Mouse (Mus musculus) liver, embryonic 14.5 days (tissue): Measurements from ENCODE around the gene Serpina3i. TPM values are rescaled to one million over a fixed set of nuclear protein-coding genes. Genes with fewer than 3 reads are reported as not detected.

ENCODE experiments used
- ATAC-seq: fragments of 200-750 bp; cut with Nextera tagmentation; 2 replicates; pipeline ENCODE4 v1.8.0; 2017; ENCODE audit warnings: moderate number of reproducible peaks, mild to moderate bottlenecking, moderate library complexity; ENCODE audit not compliant: insufficient read depth
- DNase-seq, 3 experiments: peaks; one replicate each; pipeline ENCODE4 v3.0.0-alpha.2; 2012 to 2013; ENCODE audit warnings: low read depth in 3 of 3, low spot score in 3 of 3
- H3K27ac ChIP-seq: fragments of 300-500 bp; sonication (generic); 2 replicates; pipeline ENCODE4 v1.5.1; 2014; ENCODE audit warnings: moderate library complexity, mild to moderate bottlenecking, control low read depth, inconsistent platforms
- H3K27me3 ChIP-seq: fragments of 300-500 bp; sonication (generic); 2 replicates; pipeline ENCODE4 v1.6.1; 2014; ENCODE audit warnings: mild to moderate bottlenecking, low read length, moderate library complexity; ENCODE audit not compliant: control insufficient read depth, insufficient read depth
- H3K36me3 ChIP-seq: fragments of 300-500 bp; sonication (generic); replicated peaks from 2 replicates; pipeline ENCODE4 v1.6.1; 2014; ENCODE audit warnings: low read depth; ENCODE audit not compliant: control insufficient read depth, insufficient read depth
- H3K4me1 ChIP-seq, 2 experiments: fragments of 200-500 bp in 1 of 2; fragments of 300-500 bp in 1 of 2; sonication (generic) in 1 of 2; replicated peaks; 2 replicates each; pipeline ENCODE4 v1.6.1; 2012 to 2014; ENCODE audit warnings: antibody characterized with exemption in 1 of 2, inconsistent platforms in 1 of 2, low read length in 1 of 2; ENCODE audit not compliant: control insufficient read depth in 2 of 2, insufficient read depth in 2 of 2
- H3K4me2 ChIP-seq: fragments of 300-500 bp; sonication (generic); 2 replicates; pipeline ENCODE4 v1.6.1; 2014; ENCODE audit warnings: low read depth, mild to moderate bottlenecking, control low read depth, moderate library complexity
- H3K4me3 ChIP-seq, 2 experiments: fragments of 200-500 bp in 1 of 2; fragments of 300-500 bp in 1 of 2; sonication (generic) in 1 of 2; 2 replicates each; pipeline ENCODE4 v1.5.1; 2012 to 2014; ENCODE audit warnings: low read depth in 2 of 2, low read length in 2 of 2, mild to moderate bottlenecking in 2 of 2, control low read depth in 1 of 2, inconsistent platforms in 1 of 2, moderate library complexity in 1 of 2; ENCODE audit not compliant: insufficient read depth in 1 of 2
- H3K9ac ChIP-seq: fragments of 300-500 bp; sonication (generic); replicated peaks from 2 replicates; pipeline ENCODE4 v1.6.1; 2014; ENCODE audit warnings: mild to moderate bottlenecking, control low read depth, moderate library complexity
- H3K9me3 ChIP-seq: fragments of 300-500 bp; sonication (generic); 2 replicates; pipeline ENCODE4 v1.6.1; 2016; ENCODE audit warnings: low read length, mixed read lengths; ENCODE audit not compliant: control insufficient read depth
- CTCF ChIP-seq: IDR thresholded peaks from 2 replicates; pipeline ENCODE4 v1.5.1; 2016; ENCODE audit warnings: antibody characterized with exemption, low read depth, control low read depth
- EP300 ChIP-seq: IDR thresholded peaks from 2 replicates; pipeline ENCODE4 v1.6.1; 2016; ENCODE audit warnings: antibody characterized with exemption, low read depth
- WGBS: fragments of 180-500 bp; shearing (Covaris S2); extraction: QIAGEN DNeasy Blood & Tissue Kit; methylation state at CpG from one replicate; pipeline ENCODE4 v1.1.7; 2014; ENCODE audit not compliant: insufficient replicate concordance; 5-methylcytosine and 5-hydroxymethylcytosine counted together
- polyA plus RNA-seq, 2 experiments: library from polyadenylated mRNA; depleted of rRNA in 1 of 2; stranded (reverse) in 1 of 2; unstranded in 1 of 2; fragments of >200 nt; fragmentation: Nextera tagmentation in 1 of 2; extraction: Ambion mirVana in 1 of 2; gene quantifications; 2 replicates each; pipeline versions ENCODE4 v1.2.1 to v1.2.3; 2012 to 2014

Gene Serpina3i
- polyA plus RNA-seq, 2 experiments, result 0.06 to 0.27 TPM

DNA sequence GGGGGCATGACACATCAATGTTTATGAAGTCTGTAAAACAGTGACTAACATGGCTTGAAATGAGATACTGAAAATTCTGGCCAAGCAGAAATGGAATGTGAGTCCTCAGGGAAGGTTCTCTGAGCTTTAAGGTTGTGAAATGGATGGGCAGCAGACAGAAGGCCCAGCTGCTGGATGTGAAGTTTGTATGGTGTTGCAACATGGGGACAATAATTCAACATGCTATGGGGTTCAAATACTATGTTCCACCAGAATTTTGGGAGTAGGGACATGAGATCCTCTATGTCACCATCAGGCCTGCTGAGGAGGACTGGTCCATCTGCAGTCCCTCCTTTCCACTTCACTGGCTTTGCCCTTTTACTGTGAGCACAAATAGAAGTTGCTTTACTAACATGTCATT lies 19.6 kb upstream of the Serpina3i start:
- no peak overlapping the region for H3K9ac ChIP-seq
- no peak for ATAC-seq

DNA sequence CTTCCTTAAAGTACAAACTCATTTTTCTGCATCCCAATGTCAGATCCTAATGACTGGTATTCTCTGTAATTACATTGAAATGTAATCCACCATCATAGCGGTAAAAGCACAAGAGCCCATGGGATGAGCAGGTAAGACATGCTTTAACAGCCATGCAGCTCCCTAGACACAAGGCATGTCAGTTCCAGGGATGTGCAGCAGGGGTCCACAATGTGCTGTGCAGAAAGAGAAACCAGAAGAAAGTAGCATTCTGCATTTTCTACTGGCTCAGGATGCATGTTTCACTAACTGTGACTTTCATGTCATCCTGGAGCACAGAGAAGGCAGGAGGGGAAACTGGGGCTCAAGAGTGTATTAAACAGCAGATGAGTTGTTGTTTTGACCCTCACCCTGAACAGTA lies 17.8 kb upstream of the Serpina3i start:
- TF ChIP-seq CTCF (peak; percentile 28; the same call in 1 of the 2 replicates), EP300 (no peak)
- no peak overlapping the region for H3K4me3 ChIP-seq
- H3K27ac ChIP-seq, result no peak overlapping the region
- H3K36me3 ChIP-seq, result no peaks in the 10 kb centered on the region
- 36% methylated on average over 1 of the region's 1 CpGs for WGBS
- H3K9me3 ChIP-seq, result no peaks in the 10 kb centered on the region
- H3K4me1 ChIP-seq, result no peaks in the 10 kb centered on the region
- H3K4me2 ChIP-seq, result no peak overlapping the region
- no peak for ATAC-seq
- H3K9ac ChIP-seq, result no peak overlapping the region
- no peak for DNase-seq
- no peaks in the 10 kb centered on the region for H3K27me3 ChIP-seq

More for the DNA sequence above, 19.6 kb upstream of the Serpina3i start:
- Histone ChIP-seq H3K4me1 (no peaks in the 10 kb centered on the region), H3K9me3 (no peaks in the 10 kb centered on the region), H3K27ac (no peak overlapping the region), H3K36me3 (no peaks in the 10 kb centered on the region), H3K27me3 (no peaks in the 10 kb centered on the region), H3K4me3 (no peak overlapping the region), H3K4me2 (no peak overlapping the region)
- no peak for DNase-seq
- TF ChIP-seq EP300, result no peak
- no peak for TF ChIP-seq CTCF

DNA sequence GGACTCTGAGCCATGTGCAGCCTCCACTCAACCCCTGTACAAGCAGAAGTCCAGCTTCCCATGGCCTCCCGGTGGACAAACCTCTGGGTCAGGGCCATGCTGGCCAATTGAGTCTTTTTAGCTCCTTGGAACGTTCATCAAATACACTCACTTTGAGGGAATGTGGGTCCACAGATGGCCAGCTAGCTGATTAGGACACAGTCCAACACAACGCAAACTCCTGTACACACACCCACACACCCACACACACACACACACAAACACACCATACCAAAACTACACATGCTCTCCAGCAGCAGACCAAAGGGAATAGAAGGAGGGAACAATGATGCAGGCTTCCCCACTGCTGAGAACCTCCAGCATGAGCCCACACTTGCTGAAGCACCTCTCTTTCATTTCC lies 17.3 kb upstream of the Serpina3i start:
- DNase-seq (no peak), ATAC-seq (no peak)
- 50% methylated on average over 3 of the region's 3 CpGs for WGBS
- Histone ChIP-seq H3K4me1 (no peaks in the 10 kb centered on the region), H3K36me3 (no peaks in the 10 kb centered on the region), H3K4me2 (no peak overlapping the region), H3K27ac (no peak overlapping the region), H3K27me3 (no peaks in the 10 kb centered on the region), H3K9ac (no peak overlapping the region), H3K4me3 (no peak overlapping the region), H3K9me3 (no peaks in the 10 kb centered on the region)
- no peak for TF ChIP-seq EP300
- TF ChIP-seq CTCF, result no peak

DNA sequence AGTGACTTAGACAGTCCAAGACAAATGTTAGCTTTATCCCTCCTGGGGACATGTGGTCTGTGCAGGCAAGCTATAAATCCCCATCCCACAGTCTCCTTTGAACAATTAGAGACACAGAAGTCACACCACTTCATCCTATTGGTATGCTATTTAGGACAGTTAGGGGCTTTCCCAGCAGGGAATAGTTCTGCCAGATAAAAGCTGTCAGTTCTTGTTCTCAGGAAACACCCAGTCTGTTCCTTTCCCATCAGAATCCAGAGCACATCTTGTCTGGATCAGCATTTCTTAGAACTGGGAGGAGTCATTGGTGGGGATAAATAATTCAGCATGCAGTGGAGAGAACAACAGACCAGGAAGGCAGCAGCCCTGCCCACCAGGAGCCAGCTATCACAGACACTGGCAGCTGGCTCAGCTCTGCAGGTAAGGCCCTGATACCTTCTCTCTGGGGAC lies 15.3 kb upstream of the Serpina3i start:
- TF ChIP-seq EP300 (no peak), CTCF (no peak)
- Histone ChIP-seq H3K27me3 (no peaks in the 10 kb centered on the region), H3K9ac (no peak overlapping the region), H3K27ac (no peak overlapping the region), H3K4me2 (no peak overlapping the region), H3K4me3 (no peak overlapping the region), H3K36me3 (no peaks in the 10 kb centered on the region), H3K4me1 (no peaks in the 10 kb centered on the region), H3K9me3 (no peaks in the 10 kb centered on the region)
- ATAC-seq (no peak), DNase-seq (no peak)

DNA sequence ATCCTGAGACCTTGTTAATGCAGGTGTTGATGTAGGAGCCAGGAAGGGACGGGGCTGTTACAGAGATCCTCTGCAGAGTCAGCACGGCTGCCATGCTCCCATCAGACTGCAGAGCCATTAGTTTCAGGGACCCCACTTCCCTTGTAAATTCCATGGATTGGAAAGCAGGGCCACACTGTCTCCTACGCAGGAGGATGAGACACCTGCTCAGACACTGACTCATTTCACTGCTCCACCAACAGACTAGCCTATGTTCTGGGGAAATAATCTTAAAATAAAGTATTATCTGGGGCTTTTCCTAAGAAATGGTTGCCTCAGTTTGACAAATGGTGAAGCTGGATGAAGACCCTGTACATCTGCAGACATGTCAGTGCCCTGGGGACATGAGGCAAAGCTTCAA lies 14.7 kb upstream of the Serpina3i start:
- no peak for DNase-seq
- no peak overlapping the region for H3K4me3 ChIP-seq
- WGBS, result 44% methylated on average over 3 of the region's 3 CpGs

DNA sequence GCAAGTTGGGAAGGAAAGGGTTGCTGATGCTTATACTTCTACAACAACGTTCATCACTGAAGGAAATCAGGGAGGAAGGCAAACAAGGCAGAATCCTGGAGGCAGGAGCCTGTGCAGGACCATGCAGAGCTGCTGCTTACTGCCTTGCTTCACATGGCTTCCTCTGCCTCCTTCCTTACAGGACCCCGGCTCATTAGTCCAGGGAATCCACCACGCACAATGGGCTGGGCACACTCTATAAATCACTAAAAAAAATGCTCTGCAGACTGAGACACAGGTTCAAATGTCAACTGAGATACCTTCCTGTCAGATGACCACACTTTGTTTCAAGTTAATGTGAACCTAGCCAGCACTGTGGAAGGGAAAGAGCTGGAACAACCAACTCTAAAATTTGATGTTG lies 1.9 kb upstream of the Serpina3i start:
- Histone ChIP-seq H3K27ac (no peak overlapping the region), H3K9ac (no peak overlapping the region), H3K36me3 (no peaks in the 10 kb centered on the region), H3K4me2 (no peak overlapping the region), H3K4me3 (no peak overlapping the region), H3K27me3 (no peaks in the 10 kb centered on the region), H3K9me3 (no peaks in the 10 kb centered on the region), H3K4me1 (no peaks in the 10 kb centered on the region)
- TF ChIP-seq EP300, result no peak
- no peak for TF ChIP-seq CTCF
- no peak for ATAC-seq
- 30% methylated on average over 3 of the region's 3 CpGs for WGBS
- DNase-seq, result no peak

More for the DNA sequence above, 14.7 kb upstream of the Serpina3i start:
- no peak overlapping the region for H3K27ac ChIP-seq
- no peak overlapping the region for H3K9ac ChIP-seq
- H3K9me3 ChIP-seq, result no peaks in the 10 kb centered on the region
- no peak overlapping the region for H3K4me2 ChIP-seq
- ATAC-seq, result no peak
- no peaks in the 10 kb centered on the region for H3K36me3 ChIP-seq
- no peaks in the 10 kb centered on the region for H3K4me1 ChIP-seq
- no peaks in the 10 kb centered on the region for H3K27me3 ChIP-seq
- no peak for TF ChIP-seq CTCF
- TF ChIP-seq EP300, result no peak
